Mouse (Mus musculus) midbrain, embryonic 16.5 days (tissue): ENCODE measurements at regions not wholly inside any gene's neighbourhood (a gene's known extent, or its start where the extent isn't known, plus 50 kb on each side); places are given as distances from the start of the nearest gene placed in this dataset.

Source experiments
- ATAC-seq: fragments of 200-750 bp; cut with Nextera tagmentation; 2 replicates; pipeline ENCODE4 v1.8.0; 2017; ENCODE audit warnings: moderate TSS enrichment
- H3K27ac ChIP-seq: fragments of 300-500 bp; sonication (generic); 2 replicates; pipeline ENCODE4 v1.5.1; 2014; ENCODE audit warnings: mild to moderate bottlenecking, low read length, mixed read lengths
- H3K27me3 ChIP-seq: fragments of 300-500 bp; sonication (generic); 2 replicates; pipeline ENCODE4 v1.6.1; 2014; ENCODE audit warnings: low read depth, low read length, mixed read lengths; ENCODE audit not compliant: control insufficient read depth, insufficient read depth
- H3K36me3 ChIP-seq: fragments of 300-500 bp; sonication (generic); 2 replicates; pipeline ENCODE4 v1.6.1; 2014; ENCODE audit warnings: mild to moderate bottlenecking, low read length, moderate library complexity, mixed read lengths; ENCODE audit not compliant: control insufficient read depth, insufficient read depth
- H3K4me1 ChIP-seq: fragments of 300-500 bp; sonication (generic); 2 replicates; pipeline ENCODE4 v1.6.1; 2014; ENCODE audit warnings: mild to moderate bottlenecking, low read length, mixed read lengths; ENCODE audit not compliant: control insufficient read depth, insufficient read depth
- H3K4me2 ChIP-seq: fragments of 300-500 bp; sonication (generic); 2 replicates; pipeline ENCODE4 v1.6.1; 2014; ENCODE audit warnings: mild to moderate bottlenecking, low read length, mixed read lengths
- H3K4me3 ChIP-seq: fragments of 300-500 bp; sonication (generic); 2 replicates; pipeline ENCODE4 v1.5.1; 2014; ENCODE audit warnings: low read depth, mild to moderate bottlenecking, low read length, moderate library complexity, mixed read lengths
- H3K9ac ChIP-seq: fragments of 300-500 bp; sonication (generic); 2 replicates; pipeline ENCODE4 v1.6.1; 2014; ENCODE audit warnings: low read depth, low read length, mixed read lengths
- H3K9me3 ChIP-seq: fragments of 300-500 bp; sonication (generic); replicated peaks from 2 replicates; pipeline ENCODE4 v1.6.1; 2014; ENCODE audit warnings: mild to moderate bottlenecking, low read length, mixed read lengths; ENCODE audit not compliant: control insufficient read depth, poor library complexity, severe bottlenecking
- WGBS: fragments of 180-500 bp; shearing (Covaris S2); extraction: QIAGEN DNeasy Blood & Tissue Kit; methylation state at CpG from one replicate; pipeline ENCODE4 v1.1.7; 2014; 5-methylcytosine and 5-hydroxymethylcytosine counted together

DNA sequence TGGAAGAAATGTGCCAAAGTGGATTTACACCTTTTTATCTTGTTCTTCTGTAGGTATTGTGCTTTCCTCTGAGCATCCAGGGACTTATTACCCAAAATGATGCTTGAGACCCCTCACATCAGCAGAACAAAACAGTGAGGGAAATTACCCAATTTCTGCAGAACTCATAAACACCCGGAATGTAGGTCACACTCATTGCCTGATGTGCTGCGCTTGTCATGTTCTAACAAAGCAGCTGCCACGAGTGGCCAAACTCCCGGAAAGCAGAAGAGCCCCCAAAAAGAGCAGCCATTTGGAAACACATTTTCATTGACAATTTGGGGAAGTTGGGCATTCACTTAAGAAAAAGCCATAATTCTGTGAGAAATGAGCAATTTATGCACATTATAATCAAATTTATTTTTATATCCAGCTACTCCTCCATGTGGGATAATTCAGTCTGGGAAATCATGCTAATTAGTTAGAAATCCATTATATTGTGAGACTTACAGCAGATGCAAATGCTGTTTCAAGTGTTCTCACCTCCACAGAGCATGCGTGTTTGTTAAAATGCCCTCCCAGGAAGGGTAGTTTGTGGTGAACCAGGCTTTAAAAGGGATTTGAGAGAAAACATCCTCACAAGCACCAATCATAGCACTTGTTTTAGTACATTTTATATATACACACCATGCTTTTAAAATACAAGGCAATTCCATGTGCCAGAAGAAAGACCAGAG, 931.9 kb upstream of the Klhl29 start:
- Histone ChIP-seq H3K27ac (peak overlapping the region; percentile 33; the same call in 1 of the 2 replicates), H3K4me3 (no peak overlapping the region), H3K9ac (0 out of 2 replicates have a peak overlapping the region, but pooled peaks have one; percentile 10), H3K4me1 (0 out of 2 replicates have a peak, but pooled peaks cover 6% of the 10 kb centered on the region), H3K9me3 (no peaks in the 10 kb centered on the region), H3K4me2 (no peak overlapping the region), H3K36me3 (no peaks in the 10 kb centered on the region), H3K27me3 (no peaks in the 10 kb centered on the region)
- ATAC-seq: no peak
- WGBS: 46% methylated on average over 5 of the region's 5 CpGs

DNA sequence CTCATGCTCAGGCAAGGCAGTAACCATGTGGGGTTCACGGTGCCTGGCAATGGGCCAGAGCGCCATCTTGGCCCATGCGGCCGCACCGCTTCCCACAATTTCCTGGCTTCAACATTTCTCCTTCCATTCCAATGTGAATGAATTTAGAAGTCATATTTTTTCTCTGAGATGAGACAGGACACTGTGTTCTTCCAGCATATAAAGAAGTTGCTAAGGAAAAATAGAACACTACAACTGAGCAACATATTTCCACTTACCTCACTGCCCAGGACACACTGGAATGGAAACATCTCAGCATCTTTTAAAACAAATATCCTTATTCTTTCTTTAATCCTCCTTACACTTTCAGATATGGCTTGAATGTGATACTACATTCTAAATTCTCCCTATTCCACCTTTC, 912.1 kb upstream of the Klhl29 start:
- no peaks in the 10 kb centered on the region for H3K27me3 ChIP-seq
- no peaks in the 10 kb centered on the region for H3K4me1 ChIP-seq
- WGBS: 95% methylated on average over 5 of the region's 5 CpGs
- H3K4me3 ChIP-seq: no peak overlapping the region
- no peak for ATAC-seq
- H3K36me3 ChIP-seq: no peaks in the 10 kb centered on the region
- H3K4me2 ChIP-seq: no peak overlapping the region
- H3K9me3 ChIP-seq: peaks cover 3% of the 10 kb centered on the region; the same call in 1 of the 2 replicates
- H3K27ac ChIP-seq: no peak overlapping the region
- no peak overlapping the region for H3K9ac ChIP-seq

DNA sequence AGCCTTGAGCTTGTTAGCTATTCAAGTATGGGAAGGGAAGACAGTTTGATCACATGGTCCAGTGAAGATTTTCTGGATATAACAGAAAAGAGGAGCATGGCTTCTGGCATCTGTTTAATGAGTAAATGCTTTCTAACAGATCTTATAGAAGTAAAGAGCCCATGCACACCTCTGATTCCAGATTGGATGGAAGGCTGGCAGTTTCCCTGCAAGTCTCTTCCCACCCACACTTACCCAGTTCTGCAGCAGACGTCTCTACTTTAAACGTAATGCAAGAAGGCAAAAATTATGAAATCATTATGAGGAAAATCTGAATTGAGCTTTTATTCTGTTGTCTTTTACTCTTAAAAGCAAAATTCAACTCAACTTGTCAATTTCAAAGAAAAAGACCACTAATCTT, 888.5 kb upstream of the Klhl29 start:
- 82% methylated on average over 2 of the region's 2 CpGs for WGBS
- no peaks in the 10 kb centered on the region for H3K9me3 ChIP-seq
- no peaks in the 10 kb centered on the region for H3K27me3 ChIP-seq
- H3K36me3 ChIP-seq: no peaks in the 10 kb centered on the region
- H3K4me3 ChIP-seq: no peak overlapping the region
- no peaks in the 10 kb centered on the region for H3K4me1 ChIP-seq
- no peak overlapping the region for H3K4me2 ChIP-seq
- H3K27ac ChIP-seq: no peak overlapping the region
- no peak for ATAC-seq
- H3K9ac ChIP-seq: no peak overlapping the region
